Mouse (Mus musculus) layer of hippocampus, adult 2 months (tissue): ENCODE measurements at regions not wholly inside any gene's neighbourhood (a gene's known extent, or its start where the extent isn't known, plus 50 kb on each side); places are given as distances from the start of the nearest gene placed in this dataset.

ENCODE experiments used
- DNase-seq, 2 experiments: peaks; one replicate each; pipeline ENCODE4 v3.0.0; 2022; ENCODE audit warnings: low spot score in 2 of 2
- H3K27ac ChIP-seq: fragments of 200-600 bp; 2 replicates; pipeline ENCODE4 v1.8.1; 2022
- H3K4me3 ChIP-seq: fragments of 200-600 bp; 2 replicates; pipeline ENCODE4 v1.8.1; 2022; ENCODE audit warnings: mild to moderate bottlenecking
- CTCF ChIP-seq: fragments of 200-600 bp; conservative IDR thresholded peaks from 2 replicates; pipeline ENCODE4 v1.8.1; 2022; ENCODE audit warnings: antibody characterized with exemption, mild to moderate bottlenecking, moderate library complexity

- Histone ChIP-seq H3K4me3 (no peak overlapping the region), H3K27ac (no peak overlapping the region)
- no peak for TF ChIP-seq CTCF
- no peak for DNase-seq
Observed at GRCm38 (mm10) chr14:86254196-86254595, 886.8 kb downstream of the Diaph3 start.

DNA sequence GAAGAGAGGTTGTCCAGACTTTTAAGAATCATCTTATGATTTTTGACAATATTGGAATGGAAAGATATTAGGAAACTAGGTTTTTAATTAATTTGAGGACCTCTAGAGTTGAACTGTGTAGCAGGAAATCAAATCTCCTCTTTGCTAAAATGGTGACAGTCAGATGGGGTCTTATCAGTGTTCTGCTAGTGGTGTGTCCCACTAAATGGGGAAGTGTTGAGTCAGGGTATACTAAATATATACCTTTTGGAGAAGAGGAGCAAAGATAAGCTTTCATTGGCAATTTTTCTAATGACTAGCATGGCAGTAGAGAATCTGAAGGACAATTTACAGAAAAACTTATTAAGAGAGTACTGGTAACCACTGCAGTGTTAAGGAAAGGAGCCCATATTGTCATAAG lies 889.4 kb downstream of the Diaph3 start:
- DNase-seq, result no peak
- H3K27ac ChIP-seq, result no peak overlapping the region
- no peak overlapping the region for H3K4me3 ChIP-seq
- TF ChIP-seq CTCF, result no peak

DNA sequence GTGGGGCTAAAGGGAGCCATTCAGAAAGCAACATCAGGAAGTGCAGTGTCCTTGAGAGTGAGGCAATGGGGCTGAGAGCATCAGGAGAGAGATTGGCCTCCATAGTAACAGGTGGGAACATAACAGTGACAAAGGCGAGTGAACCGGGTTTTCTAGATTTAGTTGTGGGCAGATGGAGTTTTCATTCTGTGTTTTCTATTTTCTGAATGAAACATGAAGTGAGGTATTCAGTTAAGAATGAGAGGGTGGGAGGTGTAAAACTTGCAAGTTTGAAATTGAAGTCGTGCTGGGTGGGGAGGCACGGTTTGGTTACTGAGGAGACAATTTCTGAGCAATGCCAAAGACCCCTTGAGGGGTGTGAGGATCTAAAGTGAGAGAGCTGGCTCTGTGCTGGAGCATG lies 893.3 kb downstream of the Diaph3 start:
- no peak for TF ChIP-seq CTCF
- no peak for DNase-seq

GRCm38 (mm10) chr14:86246770-86247169 lies 894.3 kb downstream of the Diaph3 start:
- Histone ChIP-seq H3K4me3 (no peak overlapping the region), H3K27ac (no peak overlapping the region)
- TF ChIP-seq CTCF, result no peak
- no peak for DNase-seq

More for the DNA sequence above, 893.3 kb downstream of the Diaph3 start:
- Histone ChIP-seq H3K27ac (no peak overlapping the region), H3K4me3 (no peak overlapping the region)

DNA sequence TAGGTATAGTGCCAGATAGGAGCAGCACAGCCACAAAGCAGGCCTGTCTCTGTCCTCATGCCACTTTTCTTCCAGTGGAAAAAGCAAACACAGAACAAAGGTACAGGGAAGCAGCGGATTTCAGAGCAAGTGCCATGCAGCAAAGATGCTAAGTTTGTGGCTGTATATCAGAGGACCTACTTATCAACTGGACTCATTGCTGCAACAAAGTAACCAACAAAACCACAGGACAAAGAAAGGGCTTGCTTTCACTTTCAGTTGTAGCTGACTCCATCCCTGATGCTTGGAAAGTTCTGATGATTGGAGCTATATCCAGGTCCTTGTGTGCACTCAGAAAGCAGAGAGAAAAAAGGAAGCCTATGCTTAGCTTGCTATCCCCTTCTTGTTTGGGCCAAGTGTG lies 897.4 kb downstream of the Diaph3 start:
- H3K27ac ChIP-seq, result no peak overlapping the region
- H3K4me3 ChIP-seq, result no peak overlapping the region
- DNase-seq, result no peak
- no peak for TF ChIP-seq CTCF

DNA sequence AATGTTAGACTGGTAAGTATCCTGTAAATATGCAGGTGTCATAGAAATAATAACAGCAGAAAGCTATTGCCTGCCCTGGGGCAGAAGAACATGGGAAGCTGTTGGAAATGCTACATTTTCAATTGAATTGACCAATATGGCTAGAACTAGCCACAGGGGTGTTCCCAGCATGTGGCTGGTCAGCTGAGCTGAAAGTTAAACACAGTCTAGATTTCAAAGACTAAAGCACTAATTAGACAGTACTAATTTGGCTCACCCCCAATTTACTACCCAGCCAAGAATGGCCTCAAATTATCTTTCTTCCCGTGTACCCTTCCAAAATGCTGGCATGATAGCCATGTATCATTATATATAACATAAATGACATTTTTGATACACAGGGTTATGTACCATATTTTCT lies 898.2 kb downstream of the Diaph3 start:
- no peak for DNase-seq
- no peak overlapping the region for H3K27ac ChIP-seq
- no peak for TF ChIP-seq CTCF
- H3K4me3 ChIP-seq, result no peak overlapping the region

DNA sequence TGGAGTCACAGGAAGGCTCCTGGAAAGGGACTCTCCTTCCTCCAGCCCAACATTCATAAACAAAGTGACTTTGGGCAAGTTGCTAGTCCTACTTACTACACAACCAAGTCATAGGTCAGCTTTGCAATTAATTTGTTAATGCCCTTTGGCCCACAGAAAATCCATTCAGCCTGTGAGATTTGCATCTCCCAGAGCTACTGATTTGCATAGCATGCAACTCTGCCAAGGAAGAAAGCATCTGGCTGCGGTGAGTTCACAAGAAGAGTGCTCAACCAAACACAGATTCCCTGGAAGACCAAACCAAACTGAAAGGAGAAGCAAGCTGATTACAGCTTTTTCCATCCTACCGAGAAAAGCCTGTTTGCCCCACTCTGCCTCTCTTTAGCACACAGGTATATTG lies 901.9 kb downstream of the Diaph3 start:
- Histone ChIP-seq H3K27ac (no peak overlapping the region), H3K4me3 (no peak overlapping the region)
- DNase-seq, result no peak
- no peak for TF ChIP-seq CTCF

GRCm38 (mm10) chr14:86233305-86233704 lies 907.7 kb downstream of the Diaph3 start:
- Histone ChIP-seq H3K4me3 (no peak overlapping the region), H3K27ac (no peak overlapping the region)
- TF ChIP-seq CTCF, result no peak
- DNase-seq, result no peak

DNA sequence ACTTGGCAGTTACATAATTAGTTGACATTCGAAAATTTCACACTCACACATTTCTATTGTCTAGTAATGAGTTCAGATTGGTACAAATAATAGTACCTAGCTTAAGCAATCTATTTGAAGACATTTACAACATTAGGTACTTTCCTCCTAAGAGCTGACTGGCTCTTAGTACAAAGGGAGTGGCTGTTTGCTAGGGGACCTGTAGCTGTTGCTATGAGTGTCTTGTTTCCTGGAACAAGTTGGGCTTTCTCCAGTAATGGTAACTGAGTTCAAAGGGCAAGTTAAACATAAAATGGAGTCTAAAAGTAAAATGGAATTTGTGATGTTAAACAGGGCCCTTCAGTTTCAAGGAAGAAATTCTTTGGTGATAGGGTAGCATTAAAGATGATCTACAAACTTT lies 910.4 kb downstream of the Diaph3 start:
- Histone ChIP-seq H3K27ac (no peak overlapping the region), H3K4me3 (no peak overlapping the region)
- no peak for TF ChIP-seq CTCF
- no peak for DNase-seq

DNA sequence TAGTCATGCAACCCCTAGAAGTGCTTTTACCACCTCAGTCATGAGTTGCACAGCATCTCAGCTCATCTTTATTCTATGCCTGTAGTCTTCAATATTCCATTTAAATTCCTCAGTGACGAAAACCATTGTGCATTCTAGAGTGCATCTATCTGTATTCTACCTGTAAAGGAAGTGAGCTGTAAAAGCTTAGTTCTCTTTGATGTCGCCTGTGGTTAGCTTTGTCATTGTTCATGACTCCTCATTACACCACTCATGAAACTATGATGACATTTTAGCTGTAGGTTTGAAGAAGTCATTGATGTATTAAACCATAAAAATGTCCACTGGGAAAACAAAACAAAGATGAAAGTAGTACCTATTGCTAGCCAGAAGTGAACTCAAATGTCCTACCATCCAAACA lies 911.3 kb downstream of the Diaph3 start:
- no peak overlapping the region for H3K27ac ChIP-seq
- no peak for DNase-seq
- TF ChIP-seq CTCF, result no peak
- H3K4me3 ChIP-seq, result no peak overlapping the region

- no peak for TF ChIP-seq CTCF
- no peak overlapping the region for H3K27ac ChIP-seq
Observed at GRCm38 (mm10) chr14:86215711-86216110, 925.3 kb downstream of the Diaph3 start.

GRCm38 (mm10) chr14:86211654-86212053 lies 929.4 kb downstream of the Diaph3 start:
- DNase-seq, result no peak
- TF ChIP-seq CTCF, result no peak
- Histone ChIP-seq H3K27ac (no peak overlapping the region), H3K4me3 (no peak overlapping the region)

More at GRCm38 (mm10) chr14:86215711-86216110, 925.3 kb downstream of the Diaph3 start:
- H3K4me3 ChIP-seq, result no peak overlapping the region
- DNase-seq, result no peak

DNA sequence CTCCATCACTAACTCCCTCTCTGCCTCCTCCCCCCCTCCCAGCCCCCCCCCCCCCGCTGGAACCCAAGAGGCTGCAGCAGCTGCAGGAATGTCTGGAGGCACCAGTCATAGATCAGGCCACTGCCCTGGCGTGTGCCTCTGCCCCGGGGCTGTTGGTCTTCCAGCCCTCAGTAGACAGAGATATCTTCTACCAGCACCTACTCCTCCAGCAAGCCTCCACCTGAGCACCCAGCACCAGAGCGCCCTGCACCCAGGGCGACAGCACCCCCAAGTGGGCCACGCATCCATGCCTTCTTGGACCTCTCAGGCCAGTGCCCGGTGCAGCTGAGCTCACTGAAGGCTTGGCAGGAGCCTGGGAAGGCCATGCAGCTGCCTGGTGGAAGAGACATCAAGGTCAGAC lies 936.5 kb downstream of the Diaph3 start:
- TF ChIP-seq CTCF, result no peak
- no peak overlapping the region for H3K27ac ChIP-seq
- no peak for DNase-seq
- no peak overlapping the region for H3K4me3 ChIP-seq

- H3K4me3 ChIP-seq, result no peak overlapping the region
- H3K27ac ChIP-seq, result no peak overlapping the region
- DNase-seq, result no peak
- TF ChIP-seq CTCF, result no peak
Observed at GRCm38 (mm10) chr14:86197864-86198263, 943.2 kb downstream of the Diaph3 start.
